Mouse (Mus musculus) yolk sac, embryonic 10.5 days (tissue): ENCODE data around the gene Myl6b.
"Not testable (repeated sequence)": the region's sequence is repeated elsewhere in the genome, so short reads cannot be mapped to it uniquely, and the experiment has no call there.

Source experiments
- DNase-seq: peaks from one replicate; pipeline ENCODE4 v3.0.0-alpha.2; 2017; ENCODE audit warnings: low spot score

Myl6b gene

GRCm38 (mm10) chr10:128493695-128494666, 4.5 kb downstream of the Myl6b start, which contains the start of gene Myl6:
Myl6 (minus strand) TSS chr10:128494145.
- DNase-seq: peak; percentile 98

- DNase-seq: no peak
These were observed 5.2 kb downstream of the Myl6b start for GRCm38 (mm10) chr10:128493319-128493694.

GRCm38 (mm10) chr10:128492633-128493311, 5.7 kb downstream of the Myl6b start:
- peak; percentile 84 for DNase-seq

GRCm38 (mm10) chr10:128492051-128492450, 6.4 kb downstream of the Myl6b start:
- not testable (repeated sequence) for DNase-seq

- DNase-seq: peak; percentile 41
These were observed 7.0 kb downstream of the Myl6b start for GRCm38 (mm10) chr10:128491495-128491894.

- no peak for DNase-seq
These were observed 7.6 kb downstream of the Myl6b start for GRCm38 (mm10) chr10:128490912-128491311.

GRCm38 (mm10) chr10:128490232-128490631, 8.3 kb downstream of the Myl6b start:
- peak; percentile 51 for DNase-seq

GRCm38 (mm10) chr10:128489785-128490184, 8.7 kb downstream of the Myl6b start:
- DNase-seq: no peak

GRCm38 (mm10) chr10:128489380-128489779, 9.1 kb downstream of the Myl6b start:
- peak; percentile 31 for DNase-seq

GRCm38 (mm10) chr10:128488776-128489175, 9.7 kb downstream of the Myl6b start:
- no peak for DNase-seq

GRCm38 (mm10) chr10:128487861-128488712, 10.4 kb downstream of the Myl6b start:
- DNase-seq: no peak

- no peak for DNase-seq
These were observed 12.1 kb downstream of the Myl6b start for GRCm38 (mm10) chr10:128486370-128486769.

- DNase-seq: no peak
These were observed 24.1 kb downstream of the Myl6b start for GRCm38 (mm10) chr10:128474366-128474765.

- DNase-seq: no peak
These were observed 38.2 kb downstream of the Myl6b start for GRCm38 (mm10) chr10:128460270-128460630.

GRCm38 (mm10) chr10:128459409-128460269, 38.8 kb downstream of the Myl6b start:
- peak; percentile 64 for DNase-seq

GRCm38 (mm10) chr10:128458719-128459408, 39.6 kb downstream of the Myl6b start, which contains the start of gene Smarcc2:
Smarcc2 (plus strand) TSS chr10:128459248.
- DNase-seq: peak; percentile 86

- peak; percentile 93 for DNase-seq
These were observed 40.2 kb downstream of the Myl6b start for GRCm38 (mm10) chr10:128458348-128458718.

- no peak for DNase-seq
These were observed 40.8 kb downstream of the Myl6b start for GRCm38 (mm10) chr10:128457676-128458075.

- DNase-seq: peak; percentile 65
These were observed 43.2 kb downstream of the Myl6b start for GRCm38 (mm10) chr10:128455280-128455679.

- DNase-seq: no peak
These were observed 44.0 kb downstream of the Myl6b start for GRCm38 (mm10) chr10:128454471-128454870.
